Mouse (Mus musculus): ENCODE results near the gene Kdm2b.
"Not testable (repeated sequence)": the region's sequence is repeated elsewhere in the genome, so short reads cannot be mapped to it uniquely, and the experiment has no call there.

Kdm2b gene

GRCm38 (mm10) chr5:122978970-122979369, 10.7 kb downstream of the Kdm2b start:
- no peak for DNase-seq (ENCODE audit: low read depth, low spot score)

GRCm38 (mm10) chr5:122974701-122975100, 14.9 kb downstream of the Kdm2b start:
- not testable (repeated sequence) for DNase-seq (ENCODE audit: low read depth, low spot score)

GRCm38 (mm10) chr5:122972116-122972515, 17.5 kb downstream of the Kdm2b start:
- no peak for DNase-seq (ENCODE audit: low read depth, low spot score)

- DNase-seq (ENCODE audit: low read depth, low spot score): no peak
Measured at GRCm38 (mm10) chr5:122971438-122971837, 18.2 kb downstream of the Kdm2b start.

- no peak for DNase-seq (ENCODE audit: low read depth, low spot score)
Measured at GRCm38 (mm10) chr5:122970056-122970455, 19.6 kb downstream of the Kdm2b start.

- DNase-seq (ENCODE audit: low read depth, low spot score): peak; percentile 90
Measured at GRCm38 (mm10) chr5:122968322-122968721, 21.3 kb downstream of the Kdm2b start.

GRCm38 (mm10) chr5:122965427-122965826, 24.2 kb downstream of the Kdm2b start:
- DNase-seq (ENCODE audit: low read depth, low spot score): no peak

GRCm38 (mm10) chr5:122964853-122965252, 24.8 kb downstream of the Kdm2b start:
- no peak for DNase-seq (ENCODE audit: low read depth, low spot score)

GRCm38 (mm10) chr5:122961905-122962304, 27.7 kb downstream of the Kdm2b start:
- no peak for DNase-seq (ENCODE audit: low read depth, low spot score)

- DNase-seq (ENCODE audit: low read depth, low spot score): no peak
Measured at GRCm38 (mm10) chr5:122959391-122959790, 30.2 kb downstream of the Kdm2b start.

GRCm38 (mm10) chr5:122956059-122956458, 33.6 kb downstream of the Kdm2b start:
- DNase-seq (ENCODE audit: low read depth, low spot score): no peak

GRCm38 (mm10) chr5:122951913-122952641, 37.5 kb downstream of the Kdm2b start:
- DNase-seq (ENCODE audit: low read depth, low spot score): peak; percentile 65

- DNase-seq (ENCODE audit: low read depth, low spot score): peak; percentile 73
Measured at GRCm38 (mm10) chr5:122951056-122951912, 38.3 kb downstream of the Kdm2b start.

- peak; percentile 76 for DNase-seq (ENCODE audit: low read depth, low spot score)
Measured at GRCm38 (mm10) chr5:122950329-122950953, 39.2 kb downstream of the Kdm2b start.

- DNase-seq (ENCODE audit: low read depth, low spot score): peak; percentile 91
Measured at GRCm38 (mm10) chr5:122949101-122949500, 40.5 kb downstream of the Kdm2b start.

- peak; percentile 21 for DNase-seq (ENCODE audit: low read depth, low spot score)
Measured at GRCm38 (mm10) chr5:122947534-122947933, 42.1 kb downstream of the Kdm2b start.

GRCm38 (mm10) chr5:122938676-122939075, 50.9 kb downstream of the Kdm2b start:
- DNase-seq (ENCODE audit: low read depth, low spot score): no peak

GRCm38 (mm10) chr5:122937958-122938540, 51.6 kb downstream of the Kdm2b start:
- DNase-seq (ENCODE audit: low read depth, low spot score): no peak

- no peak for DNase-seq (ENCODE audit: low read depth, low spot score)
Measured at GRCm38 (mm10) chr5:122937031-122937430, 52.6 kb downstream of the Kdm2b start.

- DNase-seq (ENCODE audit: low read depth, low spot score): peak; percentile 21
Measured at GRCm38 (mm10) chr5:122935810-122936209, 53.8 kb downstream of the Kdm2b start.

GRCm38 (mm10) chr5:122930991-122931390, 58.6 kb downstream of the Kdm2b start:
- no peak for DNase-seq (ENCODE audit: low read depth, low spot score)

- DNase-seq (ENCODE audit: low read depth, low spot score): no peak
Measured at GRCm38 (mm10) chr5:122928293-122928692, 61.3 kb downstream of the Kdm2b start.

Measured in CD4-positive, CD25-positive, alpha-beta regulatory T cell, adult 2 months (primary cell).